Mouse (Mus musculus) kidney, postnatal 0 days (tissue): ENCODE measurements around the gene Nfix. TPM values are rescaled to one million over a fixed set of nuclear protein-coding genes. Genes with fewer than 3 reads are reported as not detected.

ENCODE experiments used
- ATAC-seq: fragments of 200-750 bp; cut with Nextera tagmentation; replicated peaks from 2 replicates; pipeline ENCODE4 v1.8.0; 2017; ENCODE audit warnings: low read depth, moderate number of reproducible peaks, moderate TSS enrichment, moderate library complexity; ENCODE audit not compliant: low FRiP score
- DNase-seq: peaks from one replicate; pipeline ENCODE4 v3.0.0-alpha.2; 2016; ENCODE audit warnings: low spot score
- H3K27ac ChIP-seq: fragments of 300-500 bp; sonication (generic); 2 replicates; pipeline ENCODE4 v1.5.1; 2014; ENCODE audit warnings: mild to moderate bottlenecking
- H3K27me3 ChIP-seq: fragments of 300-500 bp; sonication (generic); 2 replicates; pipeline ENCODE4 v1.6.1; 2014; ENCODE audit warnings: low read length, mixed read lengths; ENCODE audit not compliant: insufficient read depth
- H3K36me3 ChIP-seq: fragments of 300-500 bp; sonication (generic); 2 replicates; pipeline ENCODE4 v1.6.1; 2014; ENCODE audit warnings: low read length, mixed read lengths; ENCODE audit not compliant: insufficient read depth
- H3K4me1 ChIP-seq: fragments of 300-500 bp; sonication (generic); replicated peaks from 2 replicates; pipeline ENCODE4 v1.6.1; 2014; ENCODE audit warnings: antibody characterized with exemption, low read length, mixed read lengths; ENCODE audit not compliant: insufficient read depth
- H3K4me2 ChIP-seq: fragments of 300-500 bp; sonication (generic); 2 replicates; pipeline ENCODE4 v1.6.1; 2014; ENCODE audit warnings: mild to moderate bottlenecking, low read length, moderate library complexity, mixed read lengths
- H3K4me3 ChIP-seq: fragments of 300-500 bp; sonication (generic); replicated peaks from 2 replicates; pipeline ENCODE4 v1.5.1; 2014; ENCODE audit warnings: low read depth, low read length
- H3K9ac ChIP-seq: fragments of 300-500 bp; sonication (generic); 2 replicates; pipeline ENCODE4 v1.6.1; 2014; ENCODE audit warnings: low read depth, low read length
- H3K9me3 ChIP-seq: fragments of 300-500 bp; sonication (generic); replicated peaks from 2 replicates; pipeline ENCODE4 v1.6.1; 2016; ENCODE audit warnings: low read length, inconsistent platforms, mixed read lengths
- CTCF ChIP-seq: IDR thresholded peaks from 2 replicates; pipeline ENCODE4 v1.5.1; 2016; ENCODE audit warnings: antibody characterized with exemption, low read depth, mild to moderate bottlenecking, moderate library complexity
- WGBS: fragments of 180-500 bp; shearing (Covaris S2); extraction: QIAGEN DNeasy Blood & Tissue Kit; methylation state at CpG from one replicate; pipeline ENCODE4 v1.1.7; 2014; 5-methylcytosine and 5-hydroxymethylcytosine counted together
- polyA plus RNA-seq: library from polyadenylated mRNA; unstranded; fragments of >200 nt; fragmentation: Nextera tagmentation; extraction: Ambion mirVana; gene quantifications from 2 replicates; pipeline ENCODE4 v1.2.1, GENCODE M21; 2015

Nfix gene
- polyA plus RNA-seq, 1 experiment from 2014 or later, result 21.1 TPM

- 61% methylated on average over 10 of the region's 10 CpGs for WGBS
- Histone ChIP-seq H3K4me1 (peaks cover 3% of the 10 kb centered on the region; the same call in 1 of the 2 replicates), H3K4me3 (no peak overlapping the region), H3K4me2 (no peak overlapping the region), H3K27me3 (peaks cover 59% of the 10 kb centered on the region), H3K36me3 (no peaks in the 10 kb centered on the region), H3K9ac (no peak overlapping the region), H3K9me3 (no peaks in the 10 kb centered on the region), H3K27ac (no peak overlapping the region)
- TF ChIP-seq CTCF, result no peak
- ATAC-seq (no peak), DNase-seq (no peak)
Measured at GRCm38 (mm10) chr8:84777899-84778637, 22.1 kb downstream of the Nfix start.

GRCm38 (mm10) chr8:84776569-84776968, 23.6 kb downstream of the Nfix start:
- H3K27ac ChIP-seq, result no peak overlapping the region
- H3K27me3 ChIP-seq, result peaks cover 59% of the 10 kb centered on the region
- H3K9ac ChIP-seq, result no peak overlapping the region
- no peak for TF ChIP-seq CTCF
- H3K4me1 ChIP-seq, result peaks cover 8% of the 10 kb centered on the region
- WGBS, result 17% methylated on average over 1 of the region's 1 CpGs
- no peaks in the 10 kb centered on the region for H3K36me3 ChIP-seq
- no peak overlapping the region for H3K4me2 ChIP-seq
- ATAC-seq (no peak), DNase-seq (no peak)
- H3K4me3 ChIP-seq, result no peak overlapping the region
- no peaks in the 10 kb centered on the region for H3K9me3 ChIP-seq

GRCm38 (mm10) chr8:84775621-84776113, 24.5 kb downstream of the Nfix start:
- DNase-seq (no peak), ATAC-seq (no peak)
- TF ChIP-seq CTCF, result no peak
- Histone ChIP-seq H3K4me1 (peaks cover 17% of the 10 kb centered on the region), H3K27ac (no peak overlapping the region), H3K4me2 (no peak overlapping the region), H3K4me3 (no peak overlapping the region), H3K9ac (no peak overlapping the region), H3K36me3 (no peaks in the 10 kb centered on the region), H3K27me3 (peaks cover 56% of the 10 kb centered on the region), H3K9me3 (no peaks in the 10 kb centered on the region)
- 33% methylated on average over 7 of the region's 7 CpGs for WGBS

GRCm38 (mm10) chr8:84775105-84775591, 25.0 kb downstream of the Nfix start:
- H3K4me2 ChIP-seq, result peak overlapping the region; percentile 23; the same call in 1 of the 2 replicates
- H3K36me3 ChIP-seq, result no peaks in the 10 kb centered on the region
- H3K9ac ChIP-seq, result no peak overlapping the region
- no peak for DNase-seq
- 22% methylated on average over 13 of the region's 13 CpGs for WGBS
- TF ChIP-seq CTCF, result no peak
- no peak overlapping the region for H3K4me3 ChIP-seq
- H3K27me3 ChIP-seq, result peaks cover 56% of the 10 kb centered on the region
- peak overlapping the region; percentile 65 for H3K27ac ChIP-seq
- no peaks in the 10 kb centered on the region for H3K9me3 ChIP-seq
- peaks cover 18% of the 10 kb centered on the region for H3K4me1 ChIP-seq
- ATAC-seq, result no peak

GRCm38 (mm10) chr8:84774473-84774911, 25.7 kb downstream of the Nfix start:
- Histone ChIP-seq H3K9ac (no peak overlapping the region), H3K4me1 (peaks cover 15% of the 10 kb centered on the region), H3K27me3 (peaks cover 56% of the 10 kb centered on the region), H3K4me3 (peak overlapping the region; percentile 27; the same call in 1 of the 2 replicates), H3K4me2 (peak overlapping the region; percentile 41; the same call in 1 of the 2 replicates), H3K36me3 (no peaks in the 10 kb centered on the region), H3K27ac (peak overlapping the region; percentile 65), H3K9me3 (no peaks in the 10 kb centered on the region)
- peak; percentile 83 for DNase-seq
- no peak for TF ChIP-seq CTCF
- ATAC-seq, result no peak
- 7% methylated on average over 10 of the region's 10 CpGs for WGBS

GRCm38 (mm10) chr8:84773833-84774232, 26.3 kb downstream of the Nfix start:
- peak overlapping the region; percentile 41 for H3K4me2 ChIP-seq
- H3K9me3 ChIP-seq, result no peaks in the 10 kb centered on the region
- TF ChIP-seq CTCF, result no peak
- ATAC-seq (peak; percentile 68), DNase-seq (peak; percentile 93)
- H3K4me1 ChIP-seq, result peaks cover 15% of the 10 kb centered on the region
- no peak overlapping the region for H3K27ac ChIP-seq
- peak overlapping the region; percentile 27 for H3K4me3 ChIP-seq
- H3K9ac ChIP-seq, result peak overlapping the region; percentile 31; the same call in 1 of the 2 replicates
- peaks cover 53% of the 10 kb centered on the region for H3K27me3 ChIP-seq
- 2% methylated on average over 16 of the region's 19 CpGs for WGBS
- no peaks in the 10 kb centered on the region for H3K36me3 ChIP-seq
